Mouse (Mus musculus) frontal cortex, postnatal 10 days (tissue): Measurements from ENCODE around the gene Adamts4.

Experiments
- DNase-seq, 2 experiments: peaks; one replicate each; pipeline ENCODE4 v3.0.0; 2022; ENCODE audit warnings: low spot score in 2 of 2, mixed read lengths in 1 of 2

Gene Adamts4

DNA sequence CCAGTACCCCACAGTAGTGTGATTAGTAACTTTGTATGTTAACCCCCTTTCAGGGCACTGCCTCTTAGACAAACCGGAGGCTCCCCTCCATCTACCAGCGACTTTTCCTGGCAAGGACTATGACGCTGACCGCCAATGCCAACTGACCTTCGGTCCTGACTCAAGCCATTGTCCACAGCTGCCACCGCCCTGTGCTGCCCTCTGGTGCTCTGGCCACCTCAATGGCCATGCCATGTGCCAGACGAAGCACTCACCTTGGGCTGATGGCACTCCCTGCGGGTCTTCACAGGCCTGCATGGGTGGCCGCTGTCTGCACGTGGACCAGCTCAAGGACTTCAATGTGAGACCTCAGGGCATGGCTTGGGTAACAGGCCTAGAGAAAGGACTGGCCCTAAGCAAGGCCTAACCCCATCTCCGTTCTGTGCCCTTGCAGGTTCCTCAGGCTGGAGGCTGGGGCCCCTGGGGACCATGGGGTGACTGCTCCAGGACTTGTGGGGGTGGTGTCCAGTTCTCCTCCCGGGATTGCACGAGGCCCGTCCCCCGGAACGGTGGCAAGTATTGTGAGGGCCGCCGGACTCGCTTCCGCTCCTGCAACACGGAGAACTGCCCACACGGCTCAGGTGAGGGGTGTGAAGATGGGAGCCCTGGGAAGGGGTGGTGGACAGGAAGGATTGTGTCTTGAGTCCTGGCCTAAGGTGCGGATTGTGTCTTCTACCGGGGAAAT, 6.0 kb downstream of the Adamts4 start:
- no peak for DNase-seq

DNA sequence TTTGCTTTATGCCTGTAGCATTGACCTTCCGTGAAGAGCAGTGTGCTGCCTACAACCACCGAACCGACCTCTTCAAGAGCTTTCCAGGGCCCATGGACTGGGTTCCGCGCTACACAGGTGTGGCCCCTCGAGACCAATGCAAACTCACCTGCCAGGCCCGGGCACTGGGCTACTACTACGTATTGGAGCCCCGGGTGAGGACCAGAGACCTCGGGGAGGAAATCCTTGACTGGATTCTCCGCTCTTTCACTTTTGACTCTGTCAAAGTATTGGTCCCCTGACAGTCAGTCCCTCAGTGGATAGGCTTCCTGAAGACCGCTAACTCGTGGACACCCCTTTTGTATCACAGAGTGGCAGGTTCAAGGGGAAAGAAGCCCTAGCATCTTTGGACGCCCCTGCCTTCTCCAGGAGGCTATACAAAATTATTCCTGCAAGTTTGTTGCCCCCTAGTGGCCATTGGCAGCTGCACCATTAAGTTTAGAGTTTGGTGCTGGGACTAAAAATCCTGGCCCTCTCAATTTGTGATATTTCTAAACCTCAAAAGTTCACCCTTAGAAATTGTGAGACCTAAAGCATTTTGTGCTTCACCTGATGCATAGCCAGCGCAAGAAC, 6.8 kb downstream of the Adamts4 start:
- peak in 1 of 2 experiments; percentile 47 for DNase-seq

DNA sequence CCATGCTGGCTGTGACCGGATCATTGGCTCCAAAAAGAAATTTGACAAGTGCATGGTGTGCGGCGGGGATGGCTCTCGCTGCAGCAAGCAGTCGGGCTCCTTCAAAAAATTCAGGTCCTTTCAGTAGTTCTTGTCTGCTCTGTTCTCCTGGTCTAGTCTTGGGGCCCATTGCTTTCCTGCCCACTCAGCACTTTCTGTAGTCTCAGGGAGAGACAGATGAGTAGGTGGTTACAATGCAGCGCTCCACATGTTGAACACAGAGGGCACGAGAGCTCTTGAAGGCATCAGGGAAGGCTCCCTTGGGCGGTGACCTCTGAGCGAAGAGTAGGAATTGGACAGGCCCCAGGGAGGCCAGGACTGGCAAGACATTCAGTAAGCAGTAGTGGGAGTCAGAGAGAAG, 7.6 kb downstream of the Adamts4 start:
- no peak for DNase-seq

DNA sequence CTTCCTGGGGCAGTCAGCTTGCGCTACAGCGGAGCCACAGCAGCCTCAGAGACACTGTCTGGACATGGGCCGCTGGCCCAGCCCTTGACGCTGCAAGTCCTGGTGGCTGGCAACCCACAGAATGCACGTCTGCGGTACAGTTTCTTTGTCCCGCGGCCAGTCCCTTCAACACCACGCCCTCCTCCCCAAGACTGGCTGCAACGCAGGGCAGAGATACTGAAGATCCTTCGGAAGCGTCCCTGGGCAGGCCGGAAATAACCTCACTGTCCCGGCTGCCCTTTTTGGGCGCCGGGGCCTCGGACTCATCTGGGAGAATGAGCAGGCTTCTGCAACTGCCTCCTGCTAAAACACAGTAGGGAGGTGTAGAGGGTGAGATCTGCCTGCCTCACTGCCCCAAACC, 8.7 kb downstream of the Adamts4 start:
- no peak for DNase-seq

DNA sequence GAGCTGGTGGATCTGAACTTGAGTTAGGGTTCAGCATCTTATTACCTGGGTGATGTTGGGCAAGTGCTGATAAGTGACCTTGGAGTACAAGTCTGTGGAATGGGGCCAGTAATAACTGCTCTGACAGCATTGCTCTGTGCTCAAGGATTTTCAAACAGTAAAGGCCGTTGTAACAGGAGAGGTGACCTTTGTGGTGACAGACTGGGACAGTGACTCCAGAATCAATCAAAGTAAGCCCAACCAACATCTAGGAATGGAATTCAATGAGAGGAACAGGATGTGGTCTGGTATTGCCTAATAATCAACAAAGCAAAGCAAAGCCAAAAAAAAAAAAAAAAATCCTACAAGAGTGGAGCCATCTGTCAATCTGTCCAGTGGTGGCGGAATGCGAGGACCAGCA, 10.1 kb downstream of the Adamts4 start:
- no peak for DNase-seq

DNA sequence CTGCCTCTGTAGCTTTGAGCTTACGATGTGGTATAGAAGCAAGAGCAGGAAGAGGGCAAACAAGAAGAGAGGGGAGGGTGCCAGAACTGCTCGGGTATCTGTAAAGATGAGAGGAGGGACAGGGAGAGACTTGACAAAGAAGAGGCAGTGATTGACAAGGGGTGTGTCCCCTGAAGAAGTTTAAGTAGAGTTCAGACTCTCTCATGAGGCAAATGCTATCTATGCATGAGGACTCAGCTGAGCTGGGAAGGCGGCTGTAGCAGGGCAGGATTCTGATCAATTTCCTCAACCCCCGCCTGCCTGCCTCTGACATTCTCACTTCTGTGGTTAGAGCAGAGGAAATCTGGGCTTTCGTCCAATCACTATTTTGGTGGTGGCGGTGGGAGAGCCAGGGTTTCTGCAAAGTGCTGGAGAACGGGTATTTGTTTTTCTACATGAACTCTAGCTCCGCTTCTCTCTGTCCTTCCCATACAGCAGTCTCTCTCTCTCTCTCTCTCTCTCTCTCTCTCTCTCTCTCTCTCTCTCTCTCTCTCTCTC, 12.4 kb downstream of the Adamts4 start:
- peak; percentile 75 to 84 for DNase-seq

DNA sequence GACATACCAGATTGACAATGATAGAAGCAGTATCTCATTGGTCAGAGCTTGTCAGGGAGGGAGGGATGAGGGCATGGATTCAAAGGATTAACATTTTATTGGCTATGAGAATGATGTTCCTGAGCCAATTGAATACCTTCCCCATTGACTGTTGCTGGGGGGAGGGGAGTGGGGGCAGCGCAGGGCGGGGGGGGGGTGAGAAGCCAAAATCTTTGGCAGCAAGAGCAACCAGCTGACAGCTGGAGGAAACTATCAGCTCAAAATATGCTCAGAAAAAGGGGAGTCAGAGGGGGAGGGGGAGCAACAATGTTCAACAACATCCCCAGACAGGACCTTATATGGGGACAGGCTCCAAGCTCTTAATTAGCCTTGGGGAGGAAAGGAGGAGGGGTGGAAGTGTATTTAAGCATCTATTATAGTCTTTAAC, 13.0 kb downstream of the Adamts4 start:
- DNase-seq: peak in 1 of 2 experiments; percentile 82

DNA sequence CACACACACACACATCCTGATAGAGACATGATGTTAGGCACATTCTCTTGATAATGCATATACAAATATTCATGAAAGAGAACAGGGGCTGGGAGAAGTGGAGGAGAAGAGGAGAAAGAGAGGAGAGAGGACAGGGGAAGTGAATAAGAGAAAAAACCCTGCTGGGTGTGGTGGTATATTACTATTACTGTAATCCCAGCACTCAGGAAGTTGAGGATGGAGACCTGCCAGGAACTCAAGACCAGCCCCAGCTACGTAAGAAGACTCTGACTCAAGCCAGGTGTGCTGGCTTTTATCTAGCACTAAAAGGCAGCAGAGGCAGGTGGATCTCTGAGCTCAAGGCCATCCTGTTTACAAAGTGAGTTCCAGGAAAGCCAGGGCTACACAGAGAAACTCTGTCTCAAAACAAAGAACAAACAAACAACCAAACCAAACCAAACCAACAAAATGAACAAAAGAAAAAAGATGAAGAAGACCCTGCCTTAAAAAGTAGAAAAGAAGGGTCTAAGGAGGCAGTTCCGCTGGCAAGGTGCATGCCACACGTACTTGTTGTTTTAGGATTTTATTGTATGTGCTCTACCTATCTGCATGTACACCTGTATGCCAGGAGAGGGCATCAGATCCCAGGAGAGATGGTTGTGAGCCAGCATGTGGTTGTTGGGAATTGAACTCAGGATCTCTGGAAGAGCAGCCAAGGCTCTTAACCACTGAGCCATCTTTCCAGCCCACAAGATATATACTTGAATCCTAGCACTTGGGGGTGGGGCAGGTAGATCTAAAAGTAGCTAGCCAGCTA, 13.6 kb downstream of the Adamts4 start:
- no peak for DNase-seq

DNA sequence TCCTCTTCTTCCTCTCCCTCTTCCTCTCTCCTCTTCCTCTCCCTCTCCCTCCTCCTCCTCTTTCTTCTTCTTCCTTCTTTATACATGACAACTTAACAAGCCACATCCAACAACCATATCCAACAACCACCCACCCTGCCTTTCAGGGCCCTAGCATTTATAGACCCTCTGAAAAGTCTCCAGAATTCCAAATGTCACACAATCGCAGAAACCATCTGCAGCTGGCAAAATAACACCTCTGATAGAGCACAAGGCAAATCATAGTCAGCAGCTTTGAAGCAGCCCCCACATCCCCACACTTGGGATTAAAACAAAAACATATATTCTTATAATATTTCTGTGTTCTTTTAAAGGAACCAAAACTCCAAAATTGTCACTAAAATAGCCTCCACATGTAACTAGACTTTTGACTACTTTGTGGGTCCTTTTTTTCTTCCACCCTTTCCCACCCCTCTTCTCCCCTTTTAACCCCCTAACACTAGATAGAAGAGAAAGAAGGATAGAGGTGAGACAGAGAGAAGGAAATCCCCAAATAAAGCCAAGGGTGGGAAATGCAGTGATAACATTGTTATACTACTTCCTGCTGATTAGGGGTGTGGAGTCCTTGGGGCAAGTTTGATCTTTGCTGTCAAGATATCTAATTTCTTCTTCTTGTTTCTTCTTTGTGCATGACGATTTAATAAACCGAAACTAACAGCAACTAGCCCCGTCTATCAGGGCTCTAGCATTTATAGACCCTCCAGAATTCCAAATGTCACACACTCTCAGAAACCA, 15.9 kb downstream of the Adamts4 start:
- DNase-seq: no peak

DNA sequence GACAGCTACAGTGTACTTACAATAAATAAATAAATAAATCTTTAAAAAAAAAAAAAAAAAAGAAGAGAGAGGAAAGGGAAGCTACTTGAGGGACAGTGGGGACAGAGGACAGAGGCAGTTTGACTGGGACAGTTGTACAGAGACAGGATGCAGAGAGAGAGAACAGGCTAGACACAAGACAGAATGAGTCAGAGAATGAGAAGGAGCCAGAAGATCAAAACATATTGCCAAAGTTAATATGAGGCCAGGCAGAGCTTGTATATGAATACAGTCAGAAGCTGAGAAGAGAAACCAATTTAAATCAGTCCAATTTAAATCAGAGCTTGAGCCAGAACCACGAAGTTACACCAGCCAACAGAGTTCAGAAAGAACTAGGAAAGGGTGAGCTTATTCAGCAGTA, 18.1 kb downstream of the Adamts4 start:
- DNase-seq: no peak

DNA sequence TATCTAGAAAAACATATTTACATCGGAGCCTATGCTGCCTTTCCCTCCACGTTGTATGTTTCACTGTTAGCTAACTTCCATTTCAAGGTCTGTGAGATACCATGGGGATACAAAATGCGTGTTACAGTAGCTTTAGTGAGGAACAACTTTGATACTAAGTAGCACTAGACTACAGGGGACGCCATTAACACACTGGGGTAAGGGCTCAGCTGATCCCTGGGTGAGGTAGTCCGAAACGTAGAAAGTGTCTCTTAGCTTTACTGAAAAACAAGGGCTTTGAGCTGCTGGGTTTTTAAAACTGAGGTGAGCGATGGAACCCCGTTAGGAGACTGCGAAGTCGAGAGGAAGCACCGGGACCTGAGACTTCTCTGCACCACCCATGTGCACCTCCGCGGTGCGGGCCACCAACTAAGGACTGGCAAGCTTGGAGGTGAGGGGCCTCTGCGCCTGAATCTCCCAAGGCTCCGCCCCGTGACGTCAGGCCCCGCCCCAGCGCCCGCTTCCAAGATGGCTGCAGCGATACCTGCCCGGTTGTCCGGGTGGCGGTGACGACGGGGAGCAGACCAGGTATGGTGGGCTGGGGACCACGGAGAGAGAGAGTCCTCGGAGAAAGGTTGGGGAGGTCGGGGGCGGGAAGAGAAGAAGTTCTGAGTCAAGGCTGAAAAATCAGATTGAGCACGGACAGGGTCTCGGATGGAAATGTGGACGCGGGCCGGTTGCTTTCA, 19.8 kb downstream of the Adamts4 start, which contains the start of gene B4galt3:
B4galt3 (plus strand) TSS at position 481 of the 725 bp plus-strand sequence.
- DNase-seq: peak; percentile 87 to 94

DNA sequence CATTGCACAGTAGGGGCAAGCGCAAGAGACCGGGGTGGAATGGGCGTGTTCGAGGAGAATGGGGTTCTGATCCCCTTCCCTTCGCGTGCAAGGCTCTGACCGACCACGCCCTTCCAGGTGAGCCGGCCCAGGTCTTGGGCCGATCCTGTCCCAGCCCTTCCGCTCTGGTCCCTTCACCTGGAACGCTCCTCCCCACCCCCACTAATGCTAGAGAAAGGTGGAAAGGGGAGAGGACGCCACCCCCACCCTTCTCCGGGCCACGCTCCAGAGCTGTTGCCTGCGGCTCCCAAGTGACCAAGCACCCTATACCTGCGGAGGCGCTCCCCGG, 20.3 kb downstream of the Adamts4 start:
- no peak for DNase-seq

DNA sequence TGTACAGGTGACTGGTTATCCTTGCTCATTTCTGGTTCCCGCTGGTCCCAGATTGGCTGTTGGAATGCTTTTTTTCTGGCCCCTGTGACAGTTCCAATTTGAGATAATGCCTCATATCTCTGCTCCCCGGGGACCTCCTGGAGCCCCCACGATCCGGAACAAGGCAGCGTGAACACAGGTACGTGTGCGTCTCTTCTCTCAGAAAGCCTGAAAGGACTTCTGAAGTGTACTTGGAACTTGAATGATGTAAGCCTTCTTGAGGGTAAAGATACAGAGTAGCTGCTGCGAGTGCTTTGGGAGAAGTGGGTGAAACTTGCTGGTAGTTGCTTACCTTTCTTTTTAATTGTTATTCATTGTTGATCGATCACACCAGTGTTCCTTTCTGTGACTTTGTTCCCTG, 21.0 kb downstream of the Adamts4 start:
- no peak for DNase-seq

DNA sequence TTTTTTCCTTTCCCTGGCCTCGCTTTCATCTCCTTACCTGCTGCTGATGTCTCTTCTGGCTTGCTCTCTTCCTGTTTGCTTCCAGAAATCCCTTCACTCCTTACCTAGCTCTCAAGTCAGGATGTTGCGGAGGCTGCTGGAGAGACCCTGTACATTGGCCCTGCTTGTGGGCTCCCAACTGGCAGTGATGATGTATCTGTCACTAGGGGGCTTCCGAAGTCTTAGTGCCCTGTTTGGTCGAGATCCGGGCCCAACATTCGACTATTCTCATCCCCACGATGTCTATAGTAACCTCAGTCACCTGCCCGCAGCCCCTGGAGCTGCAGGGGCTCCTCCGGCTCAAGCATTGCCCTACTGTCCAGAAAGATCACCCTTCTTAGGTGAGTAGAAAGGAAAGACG, 21.4 kb downstream of the Adamts4 start:
- no peak for DNase-seq

DNA sequence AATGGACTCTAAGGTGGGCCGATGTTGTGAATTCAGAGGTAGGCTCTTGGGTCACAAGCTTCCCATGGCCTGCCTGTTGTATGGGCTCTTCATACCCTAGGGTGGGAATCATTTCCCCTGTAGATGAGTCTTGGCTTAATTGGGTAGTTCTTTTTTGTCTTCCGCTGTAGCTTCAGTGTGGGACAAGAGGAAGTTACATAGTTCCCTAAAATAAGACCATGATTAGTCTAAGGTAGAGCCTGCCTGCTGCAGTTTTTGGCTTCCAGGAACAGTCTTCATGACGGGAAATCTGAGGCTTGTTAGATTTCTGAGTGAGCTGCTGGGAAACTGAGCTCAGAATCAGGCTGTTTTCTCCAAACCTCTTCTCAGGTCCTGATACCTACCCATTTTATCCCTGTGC, 21.9 kb downstream of the Adamts4 start:
- DNase-seq: no peak

DNA sequence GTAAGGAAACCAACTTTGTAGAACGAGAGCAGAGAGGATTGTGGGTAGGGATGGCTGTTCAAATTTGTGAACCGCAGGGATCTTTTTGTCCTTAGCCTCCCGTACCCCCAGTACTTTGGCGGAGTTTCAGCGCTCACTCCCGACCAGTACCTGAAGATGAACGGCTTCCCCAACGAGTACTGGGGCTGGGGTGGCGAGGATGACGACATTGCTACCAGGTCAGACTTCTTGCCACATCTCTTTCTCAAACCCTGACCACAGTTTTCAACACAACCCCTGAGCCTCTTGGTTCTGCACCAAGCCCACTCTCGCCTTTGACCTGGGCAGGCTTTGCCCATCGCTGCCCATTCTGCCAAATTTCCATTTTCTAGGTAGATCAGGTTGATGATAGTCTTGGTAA, 23.9 kb downstream of the Adamts4 start:
- no peak for DNase-seq

DNA sequence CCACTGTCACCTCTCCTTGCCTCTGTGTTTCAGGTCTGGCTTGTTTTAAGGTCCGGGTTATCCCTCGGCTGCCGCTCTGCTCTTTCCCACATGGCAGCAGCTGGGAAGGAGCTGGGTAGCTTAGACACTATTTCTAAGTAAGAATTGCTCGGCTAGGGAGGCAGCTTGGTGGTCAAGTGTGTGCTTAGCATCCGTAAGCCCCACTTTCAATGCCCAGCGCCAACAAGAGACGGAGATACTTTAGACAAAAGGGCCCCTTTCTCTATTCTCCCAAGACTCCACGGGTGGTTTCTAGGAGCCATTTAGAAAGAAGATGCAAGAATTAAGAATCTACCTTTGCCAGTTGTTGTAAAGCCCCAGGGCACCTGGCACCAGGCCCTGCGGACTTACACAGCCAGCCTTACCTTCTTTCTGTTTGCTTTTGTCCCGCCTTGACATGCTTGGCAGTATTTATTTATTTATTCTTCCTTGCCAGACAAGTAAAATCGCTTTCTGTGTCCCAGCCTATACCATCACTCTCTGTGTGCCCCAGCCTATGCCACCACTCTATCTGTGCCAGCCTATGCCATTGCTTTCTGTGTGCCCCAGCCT, 25.0 kb downstream of the Adamts4 start:
- DNase-seq: no peak

DNA sequence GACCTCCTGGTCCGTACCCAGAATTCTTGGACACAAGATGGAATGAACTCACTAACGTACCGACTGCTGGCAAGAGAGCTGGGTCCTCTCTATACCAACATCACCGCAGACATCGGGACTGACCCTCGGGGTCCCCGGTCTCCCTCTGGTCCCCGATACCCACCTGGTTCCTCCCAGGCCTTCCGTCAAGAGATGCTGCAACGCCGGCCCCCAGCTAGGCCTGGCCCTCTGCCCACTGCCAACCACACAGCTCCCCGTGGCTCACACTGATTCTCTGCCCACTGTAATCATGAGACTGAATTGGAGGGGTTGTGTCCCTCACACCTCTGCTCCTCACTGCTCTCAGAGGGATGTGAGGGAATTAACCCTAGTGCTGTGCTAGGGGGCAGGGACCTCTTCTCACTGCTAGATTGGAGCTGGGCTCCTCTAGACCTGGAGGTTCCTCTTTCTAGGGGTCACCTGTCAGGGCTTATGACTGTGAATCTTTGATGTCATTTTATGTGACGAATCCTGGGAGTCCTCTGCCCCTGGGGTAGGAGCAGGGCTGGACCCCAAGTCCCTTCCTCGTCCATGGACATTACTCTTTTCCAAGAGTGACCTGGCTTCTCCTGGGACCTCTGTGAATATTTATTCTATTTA, 26.0 kb downstream of the Adamts4 start:
- DNase-seq: peak in 1 of 2 experiments; percentile 3

DNA sequence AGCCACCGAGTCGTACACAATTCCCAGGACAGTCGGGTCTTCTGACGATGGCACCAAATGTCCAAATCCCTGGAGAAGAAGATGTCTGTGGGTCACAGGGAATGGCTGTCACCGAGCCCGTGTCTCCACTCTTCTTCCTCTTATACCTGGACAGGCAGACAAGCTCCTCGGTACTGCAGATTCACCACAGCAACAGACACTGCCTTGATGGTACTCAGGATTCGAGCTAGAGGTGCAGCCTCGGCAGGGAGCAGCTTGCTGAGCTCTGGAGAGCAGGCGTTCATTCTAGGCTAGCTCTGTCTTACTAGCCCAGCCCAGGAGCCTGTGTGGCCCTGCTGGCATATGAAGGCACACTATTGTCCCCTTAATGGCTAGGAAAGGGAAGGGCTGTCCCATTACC, 27.5 kb downstream of the Adamts4 start:
- DNase-seq: no peak

DNA sequence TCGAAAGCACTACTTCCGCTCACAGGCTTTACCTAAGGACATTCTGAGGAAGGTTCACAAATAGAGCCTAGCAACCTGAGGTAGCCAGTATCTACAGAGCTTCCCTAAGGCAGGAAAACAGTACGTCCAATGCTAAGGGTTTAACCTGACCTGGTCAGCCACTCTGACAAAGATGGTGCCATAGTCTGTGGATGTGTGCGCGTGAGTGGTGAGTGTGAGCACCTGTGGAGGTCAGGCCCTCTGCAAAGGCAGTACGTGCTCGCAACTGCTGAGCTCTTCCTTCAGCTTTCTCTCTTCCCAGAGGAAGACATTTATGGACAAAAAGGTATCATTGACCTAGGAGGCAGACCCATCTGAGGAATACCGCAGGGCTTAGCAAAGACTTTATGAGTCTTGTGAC, 28.2 kb downstream of the Adamts4 start:
- DNase-seq: peak in 1 of 2 experiments; percentile 4
